In genomic region chr16:5146367-5147036, GRCm38 (mm10) we compare ENCODE assay signal across 8 mouse cellular contexts. TPM values are rescaled to one million over a fixed set of nuclear protein-coding genes. Genes with fewer than 3 reads are reported as not detected.
DNase-seq lines count a peak whose midpoint lies in the region; ATAC-seq and TF ChIP-seq lines count a peak whose summit lies in the region.

No protein-coding gene starts in this region.

- TF ChIP-seq EP300 in stomach, postnatal 0 days (optimal IDR thresholded peaks at IDR 0.05) = no peak

- peak overlapping the region; percentile 41 for H3K4me3 ChIP-seq in intestine, embryonic 16.5 days (ENCODE audit: low read length)
- H3K4me3 ChIP-seq in limb, embryonic 14.5 days (replicated peaks; ENCODE audit: low read length) = peak overlapping the region; percentile 29
- H3K4me3 ChIP-seq in midbrain, embryonic 14.5 days (replicated peaks; ENCODE audit: low read depth, low read length) = peak overlapping the region; percentile 41
- H3K4me3 ChIP-seq in stomach, postnatal 0 days (ENCODE audit: low read depth, low read length) = peak overlapping the region; percentile 24

- H3K4me2 ChIP-seq in intestine, embryonic 16.5 days (ENCODE audit: low read depth, low read length) = peak overlapping the region; percentile 75
- peak overlapping the region; percentile 53 for H3K4me2 ChIP-seq in limb, embryonic 14.5 days (replicated peaks; ENCODE audit: low read depth, low read length, severe bottlenecking)
- peak overlapping the region; percentile 72 for H3K4me2 ChIP-seq in midbrain, embryonic 14.5 days (ENCODE audit: low read length)
- H3K4me2 ChIP-seq in stomach, postnatal 0 days (replicated peaks; ENCODE audit: low read depth) = peak overlapping the region; percentile 54

- no peaks in the 10 kb centered on the region for H3K36me3 ChIP-seq in intestine, embryonic 16.5 days (ENCODE audit: control insufficient read depth, insufficient read depth, low read length)
- no peaks in the 10 kb centered on the region for H3K36me3 ChIP-seq in limb, embryonic 14.5 days (ENCODE audit: control insufficient read depth, insufficient read depth, low read length)
- no peaks in the 10 kb centered on the region for H3K36me3 ChIP-seq in midbrain, embryonic 14.5 days (ENCODE audit: control insufficient read depth, insufficient read depth, low read length)
- H3K36me3 ChIP-seq in stomach, postnatal 0 days (ENCODE audit: control insufficient read depth, insufficient read depth, low read length) = no peaks in the 10 kb centered on the region

- peaks cover 5% of the 10 kb centered on the region; the same call in 1 of the 2 replicates for H3K4me1 ChIP-seq in intestine, embryonic 16.5 days (ENCODE audit: control insufficient read depth, insufficient read depth, low read length)
- no peaks in the 10 kb centered on the region for H3K4me1 ChIP-seq in limb, embryonic 14.5 days (ENCODE audit: control insufficient read depth, insufficient read depth, low read length)
- peaks cover 14% of the 10 kb centered on the region; the same call in 1 of the 2 replicates for H3K4me1 ChIP-seq in midbrain, embryonic 14.5 days (ENCODE audit: control insufficient read depth, insufficient read depth, low read length)
- no peaks in the 10 kb centered on the region for H3K4me1 ChIP-seq in stomach, postnatal 0 days (replicated peaks; ENCODE audit: control insufficient read depth, insufficient read depth)

- H3K27me3 ChIP-seq in intestine, embryonic 16.5 days (replicated peaks; ENCODE audit: control insufficient read depth, insufficient read depth, low read length) = 0 out of 2 replicates have a peak, but pooled peaks cover 10% of the 10 kb centered on the region
- H3K27me3 ChIP-seq in limb, embryonic 14.5 days (ENCODE audit: control insufficient read depth, insufficient read depth, low read length) = peaks cover 13% of the 10 kb centered on the region; the same call in 1 of the 2 replicates
- no peaks in the 10 kb centered on the region; the same call in 1 of the 2 replicates for H3K27me3 ChIP-seq in midbrain, embryonic 14.5 days (ENCODE audit: control insufficient read depth, insufficient read depth, low read length)
- no peaks in the 10 kb centered on the region for H3K27me3 ChIP-seq in stomach, postnatal 0 days (ENCODE audit: control insufficient read depth, insufficient read depth, low read length)

- H3K9me3 ChIP-seq in intestine, embryonic 16.5 days (ENCODE audit: control insufficient read depth, low read length) = no peaks in the 10 kb centered on the region
- no peaks in the 10 kb centered on the region for H3K9me3 ChIP-seq in limb, embryonic 14.5 days (ENCODE audit: control insufficient read depth, low read length)
- no peaks in the 10 kb centered on the region for H3K9me3 ChIP-seq in midbrain, embryonic 14.5 days (ENCODE audit: control insufficient read depth, low read length)
- H3K9me3 ChIP-seq in stomach, postnatal 0 days (ENCODE audit: control insufficient read depth, low read length) = no peaks in the 10 kb centered on the region

- TF ChIP-seq CTCF in stomach, postnatal 0 days (IDR thresholded peaks at IDR 0.05; ENCODE audit: low read depth) = no peak

- TF ChIP-seq POLR2A in limb, embryonic 14.5 days (IDR thresholded peaks at IDR 0.05; ENCODE audit: borderline replicate concordance, extremely low read depth, insufficient read depth, insufficient read length) = no peak

- peak; percentile 42 for DNase-seq in 416B (ENCODE audit: low read depth)
- DNase-seq in adrenal gland, adult (ENCODE audit: inconsistent age in 2 of 2, low spot score in 1 of 2) = peak; percentile 84 to 92
- peak; percentile 90 for DNase-seq in embryo, embryonic 11 days
- peak; percentile 97 for DNase-seq in heart, adult 11 months
- DNase-seq in limb, embryonic 14.5 days (ENCODE audit: low spot score) = peak; percentile 60
- peak; percentile 77 for DNase-seq in midbrain, embryonic 14.5 days
- DNase-seq in stomach, postnatal 0 days (ENCODE audit: low spot score) = peak; percentile 90

- peak; percentile 96 for ATAC-seq in intestine, embryonic 16.5 days
- ATAC-seq in limb, embryonic 14.5 days (ENCODE audit: low FRiP score, low read depth) = peak; percentile 87
- peak; percentile 86 for ATAC-seq in midbrain, embryonic 14.5 days (ENCODE audit: low FRiP score, low TSS enrichment)
- ATAC-seq in stomach, postnatal 0 days (ENCODE audit: low FRiP score, low TSS enrichment) = peak; percentile 93

- no peak overlapping the region for H3K27ac ChIP-seq in intestine, embryonic 16.5 days (ENCODE audit: low read length)
- no peak overlapping the region for H3K27ac ChIP-seq in limb, embryonic 14.5 days (replicated peaks; ENCODE audit: low read depth, low read length)
- H3K27ac ChIP-seq in midbrain, embryonic 14.5 days (replicated peaks; ENCODE audit: low read depth, low read length) = no peak overlapping the region
- no peak overlapping the region for H3K27ac ChIP-seq in stomach, postnatal 0 days (replicated peaks)

- no peak overlapping the region; the same call in 1 of the 2 replicates for H3K9ac ChIP-seq in intestine, embryonic 16.5 days (ENCODE audit: low read depth, low read length)
- 0 out of 2 replicates have a peak overlapping the region, but pooled peaks have one; percentile 18 for H3K9ac ChIP-seq in limb, embryonic 14.5 days (ENCODE audit: low read depth, low read length, severe bottlenecking)
- peak overlapping the region; percentile 14; the same call in 1 of the 2 replicates for H3K9ac ChIP-seq in midbrain, embryonic 14.5 days (replicated peaks; ENCODE audit: low read length)
- H3K9ac ChIP-seq in stomach, postnatal 0 days (ENCODE audit: low read length) = no peak overlapping the region

- WGBS in intestine, embryonic 16.5 days = 2% methylated on average over 26 of the region's 26 CpGs
- WGBS in limb, embryonic 14.5 days = under 1% methylated on average over 25 of the region's 26 CpGs
- WGBS in midbrain, embryonic 14.5 days = 1% methylated on average over 26 of the region's 26 CpGs
- WGBS in stomach, postnatal 0 days = 2% methylated on average over 26 of the region's 26 CpGs

RNA-seq across cellular contexts. Expression of gene Sec14l5, which starts 0.4 kb away (rescaled TPM):
- polyA plus RNA-seq in intestine, embryonic 16.5 days (2015; fragmentation: Nextera tagmentation; extraction: Ambion mirVana) = 0.05 TPM in 1 of 2 replicates, not detected in the other
- polyA plus RNA-seq in limb, embryonic 14.5 days (2012; rRNA removed) = 0.45 and 0.61 TPM in 2 replicates
- 0.10 and 0.12 TPM in 2 replicates for polyA plus RNA-seq in limb, embryonic 14.5 days (2014; fragmentation: Nextera tagmentation; extraction: Ambion mirVana)
- 0.54 and 1.0 TPM in 2 replicates for polyA plus RNA-seq in midbrain, embryonic 14.5 days (2014; fragmentation: Nextera tagmentation; extraction: Ambion mirVana)
- polyA plus RNA-seq in stomach, postnatal 0 days (2015; fragmentation: Nextera tagmentation; extraction: Ambion mirVana) = 0.04 TPM in 2 replicates

RNA-seq across cellular contexts. Expression of gene Ppl, which starts 14.3 kb away (rescaled TPM):
- polyA plus RNA-seq in intestine, embryonic 16.5 days (2015; fragmentation: Nextera tagmentation; extraction: Ambion mirVana) = 3.1 and 3.4 TPM in 2 replicates
- 8.9 and 15.6 TPM in 2 replicates for polyA plus RNA-seq in limb, embryonic 14.5 days (2012; rRNA removed)
- 23.5 and 33.7 TPM in 2 replicates for polyA plus RNA-seq in limb, embryonic 14.5 days (2014; fragmentation: Nextera tagmentation; extraction: Ambion mirVana)
- polyA plus RNA-seq in midbrain, embryonic 14.5 days (2014; fragmentation: Nextera tagmentation; extraction: Ambion mirVana) = 0.04 and 0.20 TPM in 2 replicates
- polyA plus RNA-seq in stomach, postnatal 0 days (2015; fragmentation: Nextera tagmentation; extraction: Ambion mirVana) = 61.5 and 66.2 TPM in 2 replicates

RNA-seq across cellular contexts. Expression of gene Nagpa, which starts 57.3 kb away (rescaled TPM):
- polyA plus RNA-seq in intestine, embryonic 16.5 days (2015; fragmentation: Nextera tagmentation; extraction: Ambion mirVana) = 39.5 and 42.2 TPM in 2 replicates
- 16.3 and 23.2 TPM in 2 replicates for polyA plus RNA-seq in limb, embryonic 14.5 days (2012; rRNA removed)
- polyA plus RNA-seq in limb, embryonic 14.5 days (2014; fragmentation: Nextera tagmentation; extraction: Ambion mirVana) = 17.0 and 17.2 TPM in 2 replicates
- 8.7 and 9.3 TPM in 2 replicates for polyA plus RNA-seq in midbrain, embryonic 14.5 days (2014; fragmentation: Nextera tagmentation; extraction: Ambion mirVana)
- 11.2 and 13.0 TPM in 2 replicates for polyA plus RNA-seq in stomach, postnatal 0 days (2015; fragmentation: Nextera tagmentation; extraction: Ambion mirVana)

Comparison
In these comparisons a context has a peak if more than half of its experiments do, and no peak if none do; other contexts are left out.
1. DNase-seq: peak in every context shown above with its lines; median percentile 97 in heart, adult 11 months; 90 in embryo, embryonic 11 days; 90 in stomach, postnatal 0 days; 88 in adrenal gland, adult; 77 in midbrain, embryonic 14.5 days; 60 in limb, embryonic 14.5 days; 42 in 416B.
2. H3K9ac ChIP-seq: peak in limb, embryonic 14.5 days (single experiment) and midbrain, embryonic 14.5 days (single experiment); none in intestine, embryonic 16.5 days (single experiment) and stomach, postnatal 0 days (single experiment).
3. Peak in every context shown above with its lines, with median percentiles within 50 percentile points of each other: ATAC-seq, H3K4me2 ChIP-seq and H3K4me3 ChIP-seq.